Comparison of ENCODE assay signal across 18 mouse cellular contexts in genomic region chrX:93002236-93002976, GRCm38 (mm10).
DNase-seq lines count a peak whose midpoint lies in the region; ATAC-seq and TF ChIP-seq lines count a peak whose summit lies in the region.
"Had no signal": no experiment of that assay in that cellular context is flagged by ENCODE, and none has a peak within 500 bp of the region (broad histone marks: within the 10 kb centered on the region; RNA-seq: fewer than 3 reads in every experiment).

No protein-coding gene starts in this region.

- no peak overlapping the region for H3ac ChIP-seq in C2C12 (ENCODE audit: control insufficient read depth, insufficient read length, low read depth)

- TF ChIP-seq CTCF in C2C12 (IDR thresholded peaks at IDR 0.05; ENCODE audit: control insufficient read depth, insufficient read depth, insufficient read length) = no peak
- no peak for TF ChIP-seq CTCF in lung, adult 2 months (IDR thresholded peaks at IDR 0.05; ENCODE audit: insufficient read depth, low read length)

- no peaks in the 10 kb centered on the region for H3K9me3 ChIP-seq in limb, embryonic 13.5 days
- H3K9me3 ChIP-seq: embryonic facial prominence, embryonic 12.5 days; heart, embryonic 10.5 days; liver, embryonic 15.5 days; midbrain, embryonic 10.5 days had no signal

- no peak overlapping the region for H3K27ac ChIP-seq in limb, embryonic 13.5 days
- H3K27ac ChIP-seq: embryonic facial prominence, embryonic 12.5 days; heart, embryonic 10.5 days; liver, embryonic 15.5 days; midbrain, embryonic 10.5 days had no signal

- no peak for ATAC-seq in limb, embryonic 13.5 days (ENCODE audit: low FRiP score, low read depth)
- ATAC-seq: intestine, embryonic 16.5 days had no signal

- no peak for TF ChIP-seq POLR2A in lung, adult 2 months (IDR thresholded peaks at IDR 0.05; ENCODE audit: borderline replicate concordance, extremely low read depth, low read depth, low read length)

- peak; percentile 2 for DNase-seq in gastrocnemius, adult 18-20 months (ENCODE audit: low spot score)
- no peak for DNase-seq in gastrocnemius, postnatal 10 days
- peak; percentile 2 for DNase-seq in embryo, embryonic 11.5 days (ENCODE audit: low read depth, low spot score)
- DNase-seq in adrenal gland, adult 18-20 months (ENCODE audit: low spot score in 2 of 2) = no peak
- no peak for DNase-seq in yolk sac, embryonic 10.5 days (ENCODE audit: low spot score)
- no peak for DNase-seq in lung, adult 2 months
- DNase-seq: adrenal gland, adult 2 months; cerebellum, adult 18-20 months; kidney, postnatal 10 days; right cerebral cortex, adult 18-20 months; thymus, postnatal 36 days had no signal

- peak overlapping the region; percentile 19; the same call in 1 of the 2 replicates for H3K4me2 ChIP-seq in limb, embryonic 13.5 days (replicated peaks)
- H3K4me2 ChIP-seq: embryonic facial prominence, embryonic 12.5 days; liver, embryonic 15.5 days had no signal

- H3K4me3 ChIP-seq in C2C12 (ENCODE audit: insufficient read depth, poor library complexity, severe bottlenecking) = no peak overlapping the region
- H3K4me3 ChIP-seq in limb, embryonic 13.5 days = no peak overlapping the region
- no peak overlapping the region for H3K4me3 ChIP-seq in lung, adult 2 months (replicated peaks; ENCODE audit: extremely low read depth, low read depth, low read length)
- H3K4me3 ChIP-seq: embryonic facial prominence, embryonic 12.5 days; heart, embryonic 10.5 days; liver, embryonic 15.5 days; midbrain, embryonic 10.5 days had no signal

- H3K27me3 ChIP-seq in C2C12 (ENCODE audit: control insufficient read depth, insufficient read depth, insufficient read length) = no peaks in the 10 kb centered on the region
- H3K27me3 ChIP-seq in limb, embryonic 13.5 days = no peaks in the 10 kb centered on the region
- H3K27me3 ChIP-seq: embryonic facial prominence, embryonic 12.5 days; liver, embryonic 15.5 days had no signal

- WGBS in limb, embryonic 13.5 days = 32% methylated on average over 9 of the region's 9 CpGs
- 66% methylated on average over 9 of the region's 9 CpGs for WGBS in lung, adult 2 months

- H3K79me3 ChIP-seq in C2C12 (ENCODE audit: low read depth) = no peaks in the 10 kb centered on the region

- no peaks in the 10 kb centered on the region for H3K79me2 ChIP-seq in C2C12 (ENCODE audit: control insufficient read depth, insufficient read depth)

- H3K36me3 ChIP-seq in C2C12 (ENCODE audit: control insufficient read depth, insufficient read depth) = no peaks in the 10 kb centered on the region
- no peaks in the 10 kb centered on the region for H3K36me3 ChIP-seq in limb, embryonic 13.5 days
- H3K36me3 ChIP-seq: embryonic facial prominence, embryonic 12.5 days; heart, embryonic 10.5 days; liver, embryonic 15.5 days; midbrain, embryonic 10.5 days had no signal

- no peak overlapping the region for H3K9ac ChIP-seq in limb, embryonic 13.5 days
- H3K9ac ChIP-seq: embryonic facial prominence, embryonic 12.5 days; liver, embryonic 15.5 days had no signal

- no peaks in the 10 kb centered on the region; the same call in 1 of the 2 replicates for H3K4me1 ChIP-seq in limb, embryonic 13.5 days
- no peaks in the 10 kb centered on the region for H3K4me1 ChIP-seq in lung, adult 2 months (ENCODE audit: control insufficient read depth, insufficient read depth, low read length)
- H3K4me1 ChIP-seq: embryonic facial prominence, embryonic 12.5 days; heart, embryonic 10.5 days; liver, embryonic 15.5 days; midbrain, embryonic 10.5 days had no signal

TF ChIP-seq in C2C12, 6 proteins besides CTCF, POLR2A, EP300 and RAD21:
- no peak for TF ChIP-seq USF1 (IDR thresholded peaks at IDR 0.05; ENCODE audit: low read depth)
- TF ChIP-seq CEBPB (IDR thresholded peaks at IDR 0.05; ENCODE audit: low read depth) = no peak
- no peak for TF ChIP-seq MAX (IDR thresholded peaks at IDR 0.05)
- TF ChIP-seq MYOG (IDR thresholded peaks at IDR 0.05; ENCODE audit: control insufficient read depth, extremely low read depth, insufficient read length) = no peak
- peak; percentile 36 for TF ChIP-seq MYOD1 (IDR thresholded peaks at IDR 0.05; ENCODE audit: control insufficient read depth, insufficient read length, low read depth)
- TF ChIP-seq FOSL1 (IDR thresholded peaks at IDR 0.05; ENCODE audit: insufficient read depth, low read length, poor library complexity, severe bottlenecking) = no peak
TF ChIP-seq in C2C12: peak in this region for 1.

Comparison
In these comparisons a context has a peak if more than half of its experiments do, and no peak if none do; other contexts are left out.
1. DNase-seq: peak in gastrocnemius, adult 18-20 months (single experiment) and embryo, embryonic 11.5 days (single experiment); none in gastrocnemius, postnatal 10 days (single experiment), adrenal gland, adult 18-20 months (0 of 2), yolk sac, embryonic 10.5 days (single experiment) and lung, adult 2 months (single experiment).